ENCODE assay signal across 8 mouse cellular contexts in the genomic region with DNA sequence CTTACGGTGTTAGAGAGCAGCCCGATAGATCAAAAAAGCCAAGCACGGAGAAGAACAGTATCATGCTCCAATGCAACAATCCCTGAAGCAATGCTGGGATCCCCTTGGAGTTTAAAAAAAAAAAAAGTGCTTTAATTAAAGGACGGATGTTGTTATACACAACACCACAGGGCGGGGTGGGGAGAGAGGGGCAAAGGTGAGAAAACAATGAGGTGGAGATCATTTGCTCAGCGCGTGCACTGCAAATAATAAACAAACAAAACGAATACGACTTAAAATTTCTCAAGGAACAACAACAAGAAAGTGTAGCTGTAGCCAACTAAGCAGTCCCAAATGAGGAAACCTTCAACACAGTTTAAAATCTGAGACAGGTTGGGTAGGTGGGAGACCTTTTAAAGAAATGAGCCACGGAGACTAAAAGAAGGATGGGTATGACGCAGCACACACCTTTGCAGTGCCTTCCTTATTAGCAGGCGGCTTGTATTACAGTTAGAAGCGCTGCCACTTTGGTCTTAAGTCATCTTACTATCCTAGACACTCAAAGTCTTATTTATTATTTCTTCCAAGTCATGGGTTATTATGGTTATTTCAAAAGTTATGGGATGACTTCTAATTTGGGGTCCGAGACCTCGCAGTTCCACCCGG. TPM values are rescaled to one million over a fixed set of nuclear protein-coding genes. Genes with fewer than 3 reads are reported as not detected.
DNase-seq lines count a peak whose midpoint lies in the region; ATAC-seq lines count a peak whose summit lies in the region.

No protein-coding gene starts in this region.

- H3K27ac ChIP-seq in heart, embryonic 15.5 days: peak overlapping the region; percentile 92
- H3K27ac ChIP-seq in hindbrain, embryonic 14.5 days: peak overlapping the region; percentile 82
- peak overlapping the region; percentile 63 for H3K27ac ChIP-seq in macrophage

- H3K9ac ChIP-seq in heart, embryonic 15.5 days: peak overlapping the region; percentile 87
- H3K9ac ChIP-seq in hindbrain, embryonic 14.5 days: peak overlapping the region; percentile 78

- H3K79me2 ChIP-seq in macrophage (ENCODE audit: inconsistent target): peaks cover 65% of the 10 kb centered on the region

- no peaks in the 10 kb centered on the region for H3K9me3 ChIP-seq in heart, embryonic 15.5 days (replicated peaks)
- H3K9me3 ChIP-seq in hindbrain, embryonic 14.5 days (ENCODE audit: control insufficient read depth, low read length): no peaks in the 10 kb centered on the region

- WGBS in heart, embryonic 15.5 days: 9% methylated on average over 16 of the region's 16 CpGs
- 11% methylated on average over 16 of the region's 16 CpGs for WGBS in hindbrain, embryonic 14.5 days
- WGBS in macrophage (ENCODE audit: missing documents): 25% methylated on average over 15 of the region's 16 CpGs

- peaks cover 20% of the 10 kb centered on the region for H3K36me3 ChIP-seq in heart, embryonic 15.5 days
- H3K36me3 ChIP-seq in hindbrain, embryonic 14.5 days (replicated peaks; ENCODE audit: control insufficient read depth, insufficient read depth): peaks cover 31% of the 10 kb centered on the region
- peaks cover 13% of the 10 kb centered on the region for H3K36me3 ChIP-seq in macrophage (ENCODE audit: inconsistent target)

- no peaks in the 10 kb centered on the region for H3K27me3 ChIP-seq in heart, embryonic 15.5 days
- no peaks in the 10 kb centered on the region for H3K27me3 ChIP-seq in hindbrain, embryonic 14.5 days (ENCODE audit: control insufficient read depth, insufficient read depth, low read length)

- ATAC-seq in heart, embryonic 15.5 days (replicated peaks; ENCODE audit: insufficient number of reproducible peaks, insufficient read depth, low FRiP score, low read depth): no peak; the same call in 1 of the 2 replicates
- ATAC-seq in activated CD4-positive, CD25-positive, alpha-beta regulatory T cell, adult 4 months: peak; percentile 13
- peak; percentile 55 for ATAC-seq in hindbrain, embryonic 14.5 days (ENCODE audit: low FRiP score)

- H3K4me2 ChIP-seq in heart, embryonic 15.5 days: peak overlapping the region; percentile 66
- peak overlapping the region; percentile 67 for H3K4me2 ChIP-seq in hindbrain, embryonic 14.5 days (replicated peaks)

- peak overlapping the region; percentile 100 for H3K4me3 ChIP-seq in heart, embryonic 15.5 days
- peak overlapping the region; percentile 92 for H3K4me3 ChIP-seq in hindbrain, embryonic 14.5 days (replicated peaks; ENCODE audit: low read length)
- peak overlapping the region; percentile 91 for H3K4me3 ChIP-seq in macrophage (ENCODE audit: inconsistent target)

- peaks cover 14% of the 10 kb centered on the region for H3K4me1 ChIP-seq in heart, embryonic 15.5 days (replicated peaks)
- peaks cover 18% of the 10 kb centered on the region for H3K4me1 ChIP-seq in hindbrain, embryonic 14.5 days (replicated peaks; ENCODE audit: control insufficient read depth, insufficient read depth, low read length)

- DNase-seq in heart, postnatal 25 days (ENCODE audit: low spot score): no peak
- DNase-seq in hindbrain, embryonic 14.5 days (ENCODE audit: low spot score): no peak
- no peak for DNase-seq in frontal cortex, postnatal 10 days (ENCODE audit: low spot score in 2 of 2)
- no peak for DNase-seq in cerebellum, adult 9-10 months
- DNase-seq in right cerebral cortex, adult 2 months (ENCODE audit: low spot score in 2 of 2): no peak

- intact Hi-C loops in heart, postnatal 25 days (cut with DNase I): loop anchor here (1.0 kb wide), 1 partner anchor 26 kb away; a partner anchor contains a TSS

RNA-seq across cellular contexts. Expression of a gene that starts 0.6 kb away (rescaled TPM):
- polyA plus RNA-seq in heart, embryonic 15.5 days (2015; fragmentation: Nextera tagmentation; extraction: Ambion mirVana): 16.4 and 18.9 TPM in 2 replicates
- total RNA-seq in heart, postnatal 25 days (2021): 10 to 100 TPM; 13.3 to 14.5 TPM
- 10 to 100 TPM; 66.8 to 67.3 TPM for polyA plus RNA-seq in activated CD4-positive, CD25-positive, alpha-beta regulatory T cell, adult 4 months (2017; shearing (Covaris generic))
- polyA plus RNA-seq in hindbrain, embryonic 14.5 days (2014; fragmentation: Nextera tagmentation; extraction: Ambion mirVana): 32.4 and 37.0 TPM in 2 replicates
- total RNA-seq in macrophage (2018; cell fraction: chromatin; rRNA removed): 10 to 100 TPM in 22 of 26 experiments, 1 to 10 TPM in 4; 3.4 to 36.2 (median 20.4) TPM
- total RNA-seq in macrophage (2018; cell fraction: cytosol; rRNA removed): 10 to 100 TPM; 10.9 to 28.8 (median 18.9) TPM
- 10 to 100 TPM in 21 of 26 experiments, 1 to 10 TPM in 5; 4.8 to 52.1 (median 27.6) TPM for total RNA-seq in macrophage (2018; cell fraction: nucleus; rRNA removed)
- polyA plus RNA-seq in macrophage (2018): 15.4 to 24.5 TPM (median 17.3 TPM) in 3 replicates

RNA-seq across cellular contexts. Expression of a gene that starts 0.7 kb away (rescaled TPM):
- polyA plus RNA-seq in heart, embryonic 15.5 days (2015; fragmentation: Nextera tagmentation; extraction: Ambion mirVana): 17.5 and 19.2 TPM in 2 replicates
- total RNA-seq in heart, postnatal 25 days (2021): 10 to 100 TPM; 19.0 to 19.5 TPM
- 1 to 10 TPM; 6.9 to 8.9 TPM for polyA plus RNA-seq in activated CD4-positive, CD25-positive, alpha-beta regulatory T cell, adult 4 months (2017; shearing (Covaris generic))
- 10.2 and 11.7 TPM in 2 replicates for polyA plus RNA-seq in hindbrain, embryonic 14.5 days (2014; fragmentation: Nextera tagmentation; extraction: Ambion mirVana)
- total RNA-seq in macrophage (2018; cell fraction: chromatin; rRNA removed): 10 to 100 TPM in 15 of 26 experiments, 1 to 10 TPM in 10, under 1 TPM in 1; 0.97 to 25.9 (median 11.4) TPM
- total RNA-seq in macrophage (2018; cell fraction: cytosol; rRNA removed): 10 to 100 TPM in 21 of 26 experiments, 1 to 10 TPM in 5; 7.3 to 59.7 (median 20.9) TPM
- total RNA-seq in macrophage (2018; cell fraction: nucleus; rRNA removed): 10 to 100 TPM in 18 of 26 experiments, 1 to 10 TPM in 8; 1.1 to 50.9 (median 21.2) TPM
- polyA plus RNA-seq in macrophage (2018): 8.3 to 14.2 TPM (median 13.6 TPM) in 3 replicates

RNA-seq across cellular contexts. Expression of a gene that starts 26.3 kb away (rescaled TPM):
- 0.74 and 1.5 TPM in 2 replicates for polyA plus RNA-seq in heart, embryonic 15.5 days (2015; fragmentation: Nextera tagmentation; extraction: Ambion mirVana)
- not detected for total RNA-seq in heart, postnatal 25 days (2021)
- polyA plus RNA-seq in activated CD4-positive, CD25-positive, alpha-beta regulatory T cell, adult 4 months (2017; shearing (Covaris generic)): under 1 TPM in 1 of 2 experiments, not detected in 1; 0.19 TPM
- 0.17 and 0.23 TPM in 2 replicates for polyA plus RNA-seq in hindbrain, embryonic 14.5 days (2014; fragmentation: Nextera tagmentation; extraction: Ambion mirVana)
- not detected for total RNA-seq in macrophage (2018; cell fraction: chromatin; rRNA removed)
- total RNA-seq in macrophage (2018; cell fraction: cytosol; rRNA removed): under 1 TPM in 4 of 26 experiments, not detected in 22; under 0.01 to 0.04 (median 0.03) TPM
- total RNA-seq in macrophage (2018; cell fraction: nucleus; rRNA removed): not detected
- polyA plus RNA-seq in macrophage (2018): 0.03 TPM in 1 of 3 replicates, not detected in the others

RNA-seq across cellular contexts. Expression of a gene that starts 26.8 kb away (rescaled TPM):
- 1.2 and 1.6 TPM in 2 replicates for polyA plus RNA-seq in heart, embryonic 15.5 days (2015; fragmentation: Nextera tagmentation; extraction: Ambion mirVana)
- total RNA-seq in heart, postnatal 25 days (2021): 1 to 10 TPM; 1.4 to 1.5 TPM
- polyA plus RNA-seq in activated CD4-positive, CD25-positive, alpha-beta regulatory T cell, adult 4 months (2017; shearing (Covaris generic)): 1 to 10 TPM in 1 of 2 experiments, under 1 TPM in 1; 0.63 to 1.0 TPM
- polyA plus RNA-seq in hindbrain, embryonic 14.5 days (2014; fragmentation: Nextera tagmentation; extraction: Ambion mirVana): 0.59 and 1.1 TPM in 2 replicates
- 1 to 10 TPM in 22 of 26 experiments, under 1 TPM in 4; 0.29 to 7.4 (median 3.3) TPM for total RNA-seq in macrophage (2018; cell fraction: chromatin; rRNA removed)
- 10 to 100 TPM in 12 of 26 experiments, 1 to 10 TPM in 14; 4.2 to 12.4 (median 9.3) TPM for total RNA-seq in macrophage (2018; cell fraction: cytosol; rRNA removed)
- total RNA-seq in macrophage (2018; cell fraction: nucleus; rRNA removed): 10 to 100 TPM in 8 of 26 experiments, 1 to 10 TPM in 17, under 1 TPM in 1; 0.92 to 19.4 (median 7.2) TPM
- 5.1 to 13.2 TPM (median 8.5 TPM) in 3 replicates for polyA plus RNA-seq in macrophage (2018)
